In genomic region chr9:23444975-23445374, GRCm38 (mm10) we compare ENCODE assay signal across 26 mouse cellular contexts.
DNase-seq lines count a peak whose midpoint lies in the region; ATAC-seq and TF ChIP-seq lines count a peak whose summit lies in the region.
"Had no signal": no experiment of that assay in that cellular context is flagged by ENCODE, and none has a peak within 500 bp of the region (broad histone marks: within the 10 kb centered on the region; RNA-seq: fewer than 3 reads in every experiment).

No protein-coding gene starts in this region.

- H3K4me3 ChIP-seq in embryonic facial prominence, embryonic 12.5 days, result no peak overlapping the region
- H3K4me3 ChIP-seq in embryonic facial prominence, embryonic 10.5 days, result no peak overlapping the region
- no peak overlapping the region for H3K4me3 ChIP-seq in lung, embryonic 15.5 days
- H3K4me3 ChIP-seq in lung, adult 2 months (replicated peaks; ENCODE audit: extremely low read depth, low read depth, low read length), result no peak overlapping the region
- H3K4me3 ChIP-seq in MEL (ENCODE audit: control insufficient read depth in 1 of 2, insufficient read depth in 1 of 2, low read depth in 2 of 2, low read length in 2 of 2), result no peak overlapping the region
- H3K4me3 ChIP-seq: forebrain, embryonic 15.5 days; intestine, embryonic 15.5 days had no signal

- no peak for DNase-seq in embryonic facial prominence, embryonic 10.5 days (ENCODE audit: low spot score)
- no peak for DNase-seq in lung, adult 2 months
- no peak for DNase-seq in MEL (ENCODE audit: low read depth, low spot score)
- peak; percentile 72 for DNase-seq in adrenal gland, postnatal 14 days
- DNase-seq in thymus, postnatal 10 days (ENCODE audit: low spot score in 2 of 2), result no peak
- DNase-seq in gastrocnemius, postnatal 36 days, result no peak
- DNase-seq: cerebellum, adult 2 months; cerebellum, postnatal 14 days; gastrocnemius, postnatal 25 days; heart, adult 18-20 months; kidney, adult 2 months; kidney, postnatal 10 days; layer of hippocampus, postnatal 36 days; left cerebral cortex, postnatal 4 days; lung, embryonic 14.5 days; retina, postnatal 1 day; right cerebral cortex, postnatal 14 days had no signal

- no peaks in the 10 kb centered on the region for H3K4me1 ChIP-seq in embryonic facial prominence, embryonic 12.5 days
- H3K4me1 ChIP-seq in embryonic facial prominence, embryonic 10.5 days, result no peaks in the 10 kb centered on the region
- H3K4me1 ChIP-seq in lung, embryonic 15.5 days, result no peaks in the 10 kb centered on the region
- H3K4me1 ChIP-seq in lung, adult 2 months (ENCODE audit: control insufficient read depth, insufficient read depth, low read length), result no peaks in the 10 kb centered on the region
- no peaks in the 10 kb centered on the region for H3K4me1 ChIP-seq in MEL (ENCODE audit: control insufficient read depth in 1 of 2, insufficient read depth in 2 of 2, low read length in 2 of 2)
- H3K4me1 ChIP-seq: forebrain, embryonic 15.5 days; intestine, embryonic 15.5 days had no signal

- H3K27ac ChIP-seq in embryonic facial prominence, embryonic 12.5 days, result no peak overlapping the region
- no peak overlapping the region for H3K27ac ChIP-seq in embryonic facial prominence, embryonic 10.5 days (replicated peaks)
- no peak overlapping the region for H3K27ac ChIP-seq in lung, embryonic 15.5 days
- no peak overlapping the region for H3K27ac ChIP-seq in MEL (ENCODE audit: control insufficient read depth, low read depth, low read length)
- H3K27ac ChIP-seq: forebrain, embryonic 15.5 days; intestine, embryonic 15.5 days; liver, embryonic 14.5 days had no signal

- TF ChIP-seq CTCF in lung, adult 2 months (IDR thresholded peaks at IDR 0.05; ENCODE audit: insufficient read depth, low read length), result no peak
- no peak for TF ChIP-seq CTCF in MEL (IDR thresholded peaks at IDR 0.05 in 2 of 3, conservative IDR thresholded peaks at IDR 0.05 in 1 of 3; ENCODE audit: control insufficient read depth in 1 of 3, insufficient read depth in 1 of 3, low read depth in 2 of 3, low read length in 3 of 3, poor library complexity in 1 of 3, severe bottlenecking in 1 of 3)

- H3K9ac ChIP-seq in embryonic facial prominence, embryonic 12.5 days, result no peak overlapping the region
- no peak overlapping the region for H3K9ac ChIP-seq in lung, embryonic 15.5 days
- no peak overlapping the region for H3K9ac ChIP-seq in MEL (ENCODE audit: control insufficient read depth, low read depth, low read length, poor library complexity, severe bottlenecking)
- H3K9ac ChIP-seq: forebrain, embryonic 15.5 days; intestine, embryonic 15.5 days; liver, embryonic 14.5 days; lung, embryonic 14.5 days had no signal

- no peak for TF ChIP-seq RAD21 in MEL (IDR thresholded peaks at IDR 0.05; ENCODE audit: low read depth, low read length)

- TF ChIP-seq EP300 in MEL (IDR thresholded peaks at IDR 0.05; ENCODE audit: low read depth in 1 of 2, low read length in 2 of 2), result no peak

- no peaks in the 10 kb centered on the region for H3K79me2 ChIP-seq in MEL (ENCODE audit: control insufficient read depth, insufficient read depth, low read length, poor library complexity)

- 0 out of 2 replicates have a peak, but pooled peaks have one; percentile 22 for ATAC-seq in embryonic facial prominence, embryonic 12.5 days (ENCODE audit: insufficient number of reproducible peaks, insufficient read depth, low FRiP score, low TSS enrichment)
- ATAC-seq in lung, embryonic 15.5 days (ENCODE audit: borderline replicate concordance, extremely low read depth, low FRiP score, low TSS enrichment), result peak; percentile 42; the same call in 1 of the 2 replicates
- ATAC-seq: forebrain, embryonic 15.5 days; hindbrain, embryonic 16.5 days; intestine, embryonic 15.5 days; Patski had no signal

- intact Hi-C loops in gastrocnemius, postnatal 36 days (cut with DNase I), result no loop called here

- no peak overlapping the region for H3K4me2 ChIP-seq in embryonic facial prominence, embryonic 12.5 days (replicated peaks)
- H3K4me2 ChIP-seq in lung, embryonic 15.5 days, result no peak overlapping the region
- H3K4me2 ChIP-seq: forebrain, embryonic 15.5 days; heart, embryonic 11.5 days; intestine, embryonic 15.5 days; lung, embryonic 14.5 days had no signal

- no peaks in the 10 kb centered on the region for H3K9me3 ChIP-seq in embryonic facial prominence, embryonic 12.5 days
- no peaks in the 10 kb centered on the region for H3K9me3 ChIP-seq in embryonic facial prominence, embryonic 10.5 days
- H3K9me3 ChIP-seq in lung, embryonic 15.5 days, result no peaks in the 10 kb centered on the region
- H3K9me3 ChIP-seq in MEL (replicated peaks; ENCODE audit: insufficient read depth, low read length), result no peaks in the 10 kb centered on the region; the same call in 1 of the 2 replicates
- H3K9me3 ChIP-seq: forebrain, embryonic 15.5 days; G1E; intestine, embryonic 15.5 days had no signal

- no peak for TF ChIP-seq POLR2A in lung, adult 2 months (IDR thresholded peaks at IDR 0.05; ENCODE audit: borderline replicate concordance, extremely low read depth, low read depth, low read length)
- TF ChIP-seq POLR2A in MEL (IDR thresholded peaks at IDR 0.05; ENCODE audit: control insufficient read depth in 1 of 2, insufficient read depth in 1 of 2, low read depth in 1 of 2, low read length in 2 of 2, poor library complexity in 1 of 2), result no peak

- WGBS in embryonic facial prominence, embryonic 12.5 days, result 94% methylated on average over 4 of the region's 4 CpGs
- WGBS in embryonic facial prominence, embryonic 10.5 days, result 89% methylated on average over 4 of the region's 4 CpGs
- WGBS in lung, embryonic 15.5 days, result 97% methylated on average over 4 of the region's 4 CpGs
- WGBS in lung, adult 2 months, result 91% methylated on average over 4 of the region's 4 CpGs

- H3K27me3 ChIP-seq in embryonic facial prominence, embryonic 12.5 days, result no peaks in the 10 kb centered on the region
- no peaks in the 10 kb centered on the region for H3K27me3 ChIP-seq in embryonic facial prominence, embryonic 10.5 days (replicated peaks; ENCODE audit: low read depth, poor library complexity, severe bottlenecking)
- no peaks in the 10 kb centered on the region for H3K27me3 ChIP-seq in lung, embryonic 15.5 days
- no peaks in the 10 kb centered on the region for H3K27me3 ChIP-seq in MEL (ENCODE audit: control insufficient read depth in 1 of 2, insufficient read depth in 2 of 2, low read length in 2 of 2)
- H3K27me3 ChIP-seq: forebrain, embryonic 15.5 days; intestine, embryonic 15.5 days; Patski had no signal

- no peaks in the 10 kb centered on the region for H3K36me3 ChIP-seq in embryonic facial prominence, embryonic 12.5 days
- H3K36me3 ChIP-seq in embryonic facial prominence, embryonic 10.5 days (replicated peaks), result no peaks in the 10 kb centered on the region
- H3K36me3 ChIP-seq in lung, embryonic 15.5 days, result no peaks in the 10 kb centered on the region
- H3K36me3 ChIP-seq in MEL (ENCODE audit: control insufficient read depth in 1 of 2, insufficient read depth in 2 of 2, low read length in 2 of 2), result no peaks in the 10 kb centered on the region
- H3K36me3 ChIP-seq: forebrain, embryonic 15.5 days; G1E; intestine, embryonic 15.5 days had no signal

TF ChIP-seq in MEL, 35 proteins besides CTCF, POLR2A, EP300 and RAD21:
- 0 out of 2 replicates have a peak, but pooled peaks have one; percentile 68 for TF ChIP-seq POLR2AphosphoS5 (IDR thresholded peaks at IDR 0.05; ENCODE audit: borderline replicate concordance, low read depth, low read length)
- no peak for TF ChIP-seq JUND (IDR thresholded peaks at IDR 0.05; ENCODE audit: low read depth, low read length)
